Mouse (Mus musculus) liver, embryonic 16.5 days (tissue): ENCODE measurements at regions not wholly inside any gene's neighbourhood (a gene's known extent, or its start where the extent isn't known, plus 50 kb on each side); places are given as distances from the start of the nearest gene placed in this dataset.

ENCODE experiments used
- ATAC-seq: fragments of 200-750 bp; cut with Nextera tagmentation; 2 replicates; pipeline ENCODE4 v1.8.0; 2017; ENCODE audit warnings: low read depth, mild to moderate bottlenecking, moderate number of reproducible peaks, moderate library complexity
- H3K27ac ChIP-seq: fragments of 300-500 bp; sonication (generic); 2 replicates; pipeline ENCODE4 v1.5.1; 2014; ENCODE audit warnings: mild to moderate bottlenecking, low read length
- H3K27me3 ChIP-seq: fragments of 300-500 bp; sonication (generic); 2 replicates; pipeline ENCODE4 v1.6.1; 2014; ENCODE audit warnings: low read depth, low read length, mixed read lengths; ENCODE audit not compliant: control insufficient read depth, insufficient read depth
- H3K36me3 ChIP-seq: fragments of 300-500 bp; sonication (generic); 2 replicates; pipeline ENCODE4 v1.6.1; 2014; ENCODE audit warnings: mild to moderate bottlenecking; ENCODE audit not compliant: control insufficient read depth, insufficient read depth
- H3K4me1 ChIP-seq: fragments of 300-500 bp; sonication (generic); 2 replicates; pipeline ENCODE4 v1.6.1; 2014; ENCODE audit warnings: low read depth, low read length, mixed read lengths; ENCODE audit not compliant: control insufficient read depth
- H3K4me2 ChIP-seq: fragments of 300-500 bp; sonication (generic); 2 replicates; pipeline ENCODE4 v1.6.1; 2014; ENCODE audit warnings: low read depth, low read length, mixed read lengths
- H3K4me3 ChIP-seq: fragments of 300-500 bp; sonication (generic); 2 replicates; pipeline ENCODE4 v1.5.1; 2014; ENCODE audit warnings: low read depth, mild to moderate bottlenecking, low read length
- H3K9ac ChIP-seq: fragments of 300-500 bp; sonication (generic); 2 replicates; pipeline ENCODE4 v1.6.1; 2014; ENCODE audit warnings: low read depth, low read length
- H3K9me3 ChIP-seq: fragments of 300-500 bp; sonication (generic); replicated peaks from 2 replicates; pipeline ENCODE4 v1.6.1; 2016; ENCODE audit warnings: low read length; ENCODE audit not compliant: control insufficient read depth
- WGBS: fragments of 180-500 bp; shearing (Covaris S2); extraction: QIAGEN DNeasy Blood & Tissue Kit; methylation state at CpG from one replicate; pipeline ENCODE4 v1.1.7; 2014; ENCODE audit not compliant: insufficient replicate concordance; 5-methylcytosine and 5-hydroxymethylcytosine counted together

DNA sequence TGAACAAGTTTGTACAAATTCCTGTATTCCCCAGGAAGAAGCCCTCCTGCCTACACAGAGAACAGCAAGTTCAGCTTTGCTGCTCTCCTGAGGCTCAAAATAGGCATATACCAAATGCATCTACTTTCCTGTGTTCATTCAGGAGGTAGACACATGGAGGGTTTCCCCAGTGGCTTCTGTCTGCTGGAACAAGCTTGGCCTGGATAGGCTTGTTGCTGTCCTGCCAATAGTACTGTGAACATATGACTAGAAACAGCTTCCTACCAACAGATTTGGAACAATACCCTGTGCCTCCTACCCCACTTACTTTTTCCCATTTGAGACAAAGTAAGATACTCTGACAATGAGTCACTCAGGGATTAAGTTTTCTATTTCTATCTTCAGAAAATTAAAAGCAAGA lies 93.8 kb upstream of the Wdpcp start:
- Histone ChIP-seq H3K27ac (no peak overlapping the region), H3K9ac (no peak overlapping the region), H3K27me3 (no peaks in the 10 kb centered on the region), H3K36me3 (no peaks in the 10 kb centered on the region), H3K4me3 (no peak overlapping the region), H3K4me2 (no peak overlapping the region), H3K4me1 (no peaks in the 10 kb centered on the region), H3K9me3 (no peaks in the 10 kb centered on the region)
- no peak for ATAC-seq

- H3K27me3 ChIP-seq = no peaks in the 10 kb centered on the region
- no peaks in the 10 kb centered on the region for H3K9me3 ChIP-seq
- H3K9ac ChIP-seq = no peak overlapping the region
- no peak overlapping the region for H3K4me2 ChIP-seq
- no peak overlapping the region for H3K4me3 ChIP-seq
- WGBS = 49% methylated on average over 4 of the region's 4 CpGs
- ATAC-seq = no peak
- no peaks in the 10 kb centered on the region for H3K4me1 ChIP-seq
- no peak overlapping the region for H3K27ac ChIP-seq
- H3K36me3 ChIP-seq = no peaks in the 10 kb centered on the region
Observed at GRCm38 (mm10) chr11:21470711-21471110, 99.7 kb upstream of the Ugp2 start.

GRCm38 (mm10) chr11:21468465-21468864 lies 97.5 kb upstream of the Ugp2 start:
- ATAC-seq = no peak
- Histone ChIP-seq H3K36me3 (no peaks in the 10 kb centered on the region), H3K9me3 (no peaks in the 10 kb centered on the region), H3K27ac (no peak overlapping the region), H3K4me2 (no peak overlapping the region), H3K4me3 (no peak overlapping the region), H3K4me1 (no peaks in the 10 kb centered on the region), H3K27me3 (no peaks in the 10 kb centered on the region), H3K9ac (no peak overlapping the region)

DNA sequence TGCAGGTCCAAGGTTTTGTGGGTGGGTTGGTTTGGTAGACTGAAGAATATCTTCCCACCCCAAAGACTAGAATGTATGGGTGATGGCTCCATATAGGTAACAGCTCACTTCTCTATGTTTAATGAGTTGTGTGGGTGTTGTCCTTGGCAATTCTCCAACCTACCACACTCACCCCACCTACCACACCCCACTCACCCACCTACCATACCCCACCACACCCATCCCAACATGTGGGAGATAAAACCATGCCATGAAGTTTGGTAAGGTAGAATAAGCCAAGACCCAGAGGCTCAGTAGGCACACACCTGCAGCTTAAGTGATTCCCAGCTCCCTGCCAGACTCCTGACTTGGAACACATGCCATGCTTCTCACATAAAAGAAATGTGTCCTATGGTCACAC lies 89.0 kb upstream of the Ugp2 start:
- no peak overlapping the region for H3K27ac ChIP-seq
- no peaks in the 10 kb centered on the region for H3K36me3 ChIP-seq
- H3K4me1 ChIP-seq = no peaks in the 10 kb centered on the region
- H3K27me3 ChIP-seq = no peaks in the 10 kb centered on the region
- no peak overlapping the region for H3K4me2 ChIP-seq
- no peaks in the 10 kb centered on the region for H3K9me3 ChIP-seq
- H3K9ac ChIP-seq = no peak overlapping the region
- H3K4me3 ChIP-seq = no peak overlapping the region
- ATAC-seq = no peak; the same call in 1 of the 2 replicates

DNA sequence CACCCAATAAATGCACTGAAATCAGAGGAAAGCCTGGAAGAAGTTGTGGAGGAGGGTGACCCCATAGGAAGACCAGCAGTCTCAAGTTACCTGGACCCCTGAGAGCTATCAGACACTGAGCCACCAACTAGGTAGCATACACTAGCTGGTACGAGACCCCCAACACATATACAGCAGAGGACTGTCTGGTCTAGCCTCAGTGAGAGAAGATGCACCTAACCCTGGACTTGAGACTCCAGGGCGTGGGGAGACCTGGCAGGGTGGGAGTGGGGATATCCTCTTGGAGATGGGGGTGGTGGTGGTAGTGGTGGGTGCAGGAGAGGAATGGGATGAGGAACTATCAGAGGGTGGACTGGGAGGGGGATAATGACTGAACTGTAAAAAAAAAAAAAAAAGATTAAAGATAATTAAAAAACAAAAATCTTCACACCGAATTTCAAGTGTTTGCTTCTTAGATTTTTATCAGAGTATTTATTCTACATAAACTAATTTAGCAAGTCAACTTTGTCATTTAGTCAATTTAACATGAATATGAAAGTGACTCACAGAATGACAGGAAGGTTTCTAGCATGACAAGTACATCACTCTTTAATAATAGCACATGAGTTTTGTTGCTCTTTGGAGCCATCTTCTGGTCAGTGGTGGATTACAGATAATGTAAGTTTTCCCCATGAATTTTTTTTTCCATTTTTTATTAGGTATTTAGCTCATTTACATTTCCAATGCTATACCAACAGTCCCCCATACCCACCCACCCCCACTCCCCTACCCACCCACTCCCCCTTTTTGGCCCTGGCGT lies 82.5 kb upstream of the Ugp2 start:
- 60% methylated on average over 3 of the region's 4 CpGs for WGBS
- H3K4me2 ChIP-seq = no peak overlapping the region
- no peak for ATAC-seq

GRCm38 (mm10) chr11:21433726-21434125 lies 62.7 kb upstream of the Ugp2 start:
- no peak for ATAC-seq
- Histone ChIP-seq H3K4me2 (no peak overlapping the region), H3K36me3 (no peaks in the 10 kb centered on the region), H3K27ac (no peak overlapping the region), H3K9ac (no peak overlapping the region), H3K4me1 (no peaks in the 10 kb centered on the region), H3K4me3 (no peak overlapping the region), H3K9me3 (no peaks in the 10 kb centered on the region), H3K27me3 (no peaks in the 10 kb centered on the region)
- 27% methylated on average over 2 of the region's 2 CpGs for WGBS

More for the DNA sequence above, 82.5 kb upstream of the Ugp2 start:
- no peak overlapping the region for H3K9ac ChIP-seq
- H3K27me3 ChIP-seq = no peaks in the 10 kb centered on the region
- H3K27ac ChIP-seq = no peak overlapping the region
- H3K9me3 ChIP-seq = no peaks in the 10 kb centered on the region
- H3K36me3 ChIP-seq = no peaks in the 10 kb centered on the region
- no peaks in the 10 kb centered on the region for H3K4me1 ChIP-seq
- H3K4me3 ChIP-seq = no peak overlapping the region

- Histone ChIP-seq H3K27me3 (no peaks in the 10 kb centered on the region), H3K27ac (no peak overlapping the region), H3K36me3 (no peaks in the 10 kb centered on the region), H3K4me3 (no peak overlapping the region), H3K4me1 (no peaks in the 10 kb centered on the region; the same call in none of the 2 replicates), H3K9ac (no peak overlapping the region), H3K9me3 (no peaks in the 10 kb centered on the region), H3K4me2 (no peak overlapping the region)
- 26% methylated on average over 1 of the region's 1 CpGs for WGBS
- ATAC-seq = no peak
Observed at GRCm38 (mm10) chr11:21430021-21430420, 59.0 kb upstream of the Ugp2 start.

DNA sequence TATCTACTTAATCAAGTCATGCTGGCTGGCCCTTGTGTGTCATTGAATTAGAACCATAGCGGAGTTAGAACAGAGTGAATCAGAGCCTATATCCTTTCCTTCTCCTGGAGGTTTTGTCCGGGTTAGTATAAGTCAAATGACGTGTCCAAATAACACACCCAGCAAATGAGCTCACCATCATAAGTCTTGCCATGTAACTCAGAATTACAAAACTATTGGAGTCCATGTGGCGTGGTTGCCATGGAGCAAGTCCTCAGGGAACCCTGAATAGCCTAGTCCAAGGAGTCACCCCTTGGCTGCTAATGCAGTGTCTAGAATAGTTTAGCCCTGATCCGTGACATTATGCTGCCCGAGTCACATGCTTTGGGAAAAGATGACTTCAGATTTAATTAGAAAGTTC lies 57.7 kb upstream of the Ugp2 start:
- no peak overlapping the region for H3K27ac ChIP-seq
- H3K9ac ChIP-seq = no peak overlapping the region
- no peak for ATAC-seq
- no peaks in the 10 kb centered on the region for H3K36me3 ChIP-seq
- H3K4me3 ChIP-seq = no peak overlapping the region
- no peak overlapping the region for H3K4me2 ChIP-seq
- WGBS = 71% methylated on average over 6 of the region's 6 CpGs
- H3K4me1 ChIP-seq = no peaks in the 10 kb centered on the region; the same call in none of the 2 replicates
- H3K9me3 ChIP-seq = no peaks in the 10 kb centered on the region
- H3K27me3 ChIP-seq = no peaks in the 10 kb centered on the region

GRCm38 (mm10) chr11:21428013-21428317 lies 57.0 kb upstream of the Ugp2 start:
- no peaks in the 10 kb centered on the region for H3K27me3 ChIP-seq

More at GRCm38 (mm10) chr11:21428013-21428317, 57.0 kb upstream of the Ugp2 start:
- Histone ChIP-seq H3K9me3 (no peaks in the 10 kb centered on the region), H3K36me3 (no peaks in the 10 kb centered on the region), H3K4me2 (no peak overlapping the region), H3K27ac (peak overlapping the region; percentile 15; the same call in 1 of the 2 replicates), H3K9ac (no peak overlapping the region), H3K4me3 (no peak overlapping the region), H3K4me1 (no peaks in the 10 kb centered on the region; the same call in none of the 2 replicates)
- ATAC-seq = no peak
- WGBS = 39% methylated on average over 3 of the region's 3 CpGs
